Mouse (Mus musculus) kidney, postnatal 36 days (tissue): ENCODE measurements at regions not wholly inside any gene's neighbourhood (a gene's known extent, or its start where the extent isn't known, plus 50 kb on each side); places are given as distances from the start of the nearest gene placed in this dataset.

Experiments used
- DNase-seq, 2 experiments: peaks; one replicate each; pipeline ENCODE4 v3.0.0; 2021 to 2022; ENCODE audit warnings: mixed read lengths in 2 of 2

DNA sequence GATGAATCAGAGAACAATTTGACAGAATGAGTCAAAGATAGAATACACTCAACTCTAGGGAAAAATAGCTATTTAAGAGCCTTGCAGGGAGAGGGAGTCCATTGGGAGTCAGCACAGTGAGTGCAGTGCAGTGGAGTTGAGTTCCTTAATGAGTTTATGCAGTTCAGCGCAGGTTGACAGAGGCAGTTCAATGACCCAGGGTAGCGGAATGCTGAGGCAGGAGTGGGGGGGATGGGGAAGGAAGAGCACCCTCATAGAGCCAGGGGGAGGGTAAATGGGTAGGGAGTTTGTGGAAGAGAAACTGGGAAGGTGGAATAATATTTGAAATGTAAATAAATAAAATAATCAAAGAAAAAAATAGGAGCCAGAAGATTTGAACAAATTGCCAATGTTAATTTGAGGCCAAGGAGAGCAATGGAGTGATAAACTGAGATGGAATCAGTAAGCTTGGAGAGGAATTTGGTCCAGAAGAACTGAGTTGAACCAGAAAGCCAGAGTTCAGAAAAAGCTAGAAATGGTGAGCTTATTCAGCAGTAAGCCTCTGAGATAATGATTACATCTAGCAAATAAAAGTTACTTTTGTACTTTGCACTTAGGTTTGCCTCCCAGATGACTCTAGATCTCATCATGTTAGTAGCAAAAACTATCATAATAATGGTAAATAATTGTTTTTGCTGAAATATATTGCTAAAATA lies 209.6 kb upstream of the Nrg3 start:
- peak; percentile 41 to 45 for DNase-seq

DNA sequence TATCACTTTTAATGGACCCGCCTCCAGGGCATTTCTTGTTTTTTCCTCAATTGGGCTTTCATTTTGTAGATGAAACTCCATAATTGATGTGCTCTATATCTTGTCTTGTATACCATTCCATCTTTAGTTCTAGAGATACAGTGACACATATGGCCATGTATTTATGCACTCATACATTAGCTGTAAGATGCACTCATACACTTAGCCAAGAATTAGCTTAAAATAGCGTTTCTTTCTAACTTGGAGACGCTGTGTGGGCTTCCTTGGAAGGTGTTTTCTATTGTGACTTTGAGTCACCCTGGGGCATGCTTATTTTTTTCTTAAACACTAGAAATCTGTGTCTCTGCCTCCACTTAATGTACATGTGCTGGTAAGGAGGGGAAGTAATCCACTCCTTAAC lies 205.3 kb upstream of the Nrg3 start:
- DNase-seq = no peak

DNA sequence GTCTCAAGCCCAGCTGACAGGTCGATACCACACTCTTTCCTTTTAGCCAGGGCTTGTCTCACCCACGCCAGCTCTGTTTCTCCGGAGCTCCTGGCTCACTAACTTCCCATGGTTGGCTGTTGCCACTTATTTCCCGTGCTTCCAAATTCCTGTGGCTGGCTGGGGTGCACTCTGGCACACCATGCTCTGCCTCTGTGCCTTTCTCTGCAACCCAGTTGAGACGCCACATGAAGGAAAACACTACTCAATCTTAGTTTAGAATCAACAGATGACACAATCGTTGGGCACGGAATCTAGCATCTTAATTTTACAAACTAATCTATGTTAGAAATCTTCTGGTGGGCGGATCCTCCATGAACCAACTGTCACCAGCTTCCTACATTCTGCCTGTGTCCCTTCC lies 204.7 kb upstream of the Nrg3 start:
- DNase-seq = no peak

DNA sequence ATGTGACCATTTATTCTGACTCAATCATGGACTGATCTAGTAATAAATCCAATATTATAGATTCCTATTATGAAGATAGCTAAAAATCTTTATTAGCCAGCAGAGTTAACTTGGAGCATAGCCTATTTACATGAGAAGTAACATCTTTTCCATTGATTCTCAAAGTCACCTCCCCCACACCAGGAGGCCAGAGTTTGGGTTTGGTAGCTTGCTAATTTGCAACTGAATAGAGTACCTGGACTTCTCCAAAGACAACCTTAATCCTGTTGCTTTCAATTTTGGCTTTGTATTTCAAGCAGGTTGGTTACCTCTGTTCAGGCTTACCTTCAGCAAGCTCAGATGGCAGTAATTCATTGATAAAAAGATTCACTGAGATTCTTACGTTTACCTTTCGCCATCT lies 165.9 kb upstream of the Nrg3 start:
- no peak for DNase-seq
